Mouse (Mus musculus): Measurements from ENCODE around the gene Yeats2. TPM values are rescaled to one million over a fixed set of nuclear protein-coding genes. Genes with fewer than 3 reads are reported as not detected.

Yeats2 gene
- total RNA-seq, 2 experiments from 2014 or later = 5.7 to 6.9 TPM

DNA sequence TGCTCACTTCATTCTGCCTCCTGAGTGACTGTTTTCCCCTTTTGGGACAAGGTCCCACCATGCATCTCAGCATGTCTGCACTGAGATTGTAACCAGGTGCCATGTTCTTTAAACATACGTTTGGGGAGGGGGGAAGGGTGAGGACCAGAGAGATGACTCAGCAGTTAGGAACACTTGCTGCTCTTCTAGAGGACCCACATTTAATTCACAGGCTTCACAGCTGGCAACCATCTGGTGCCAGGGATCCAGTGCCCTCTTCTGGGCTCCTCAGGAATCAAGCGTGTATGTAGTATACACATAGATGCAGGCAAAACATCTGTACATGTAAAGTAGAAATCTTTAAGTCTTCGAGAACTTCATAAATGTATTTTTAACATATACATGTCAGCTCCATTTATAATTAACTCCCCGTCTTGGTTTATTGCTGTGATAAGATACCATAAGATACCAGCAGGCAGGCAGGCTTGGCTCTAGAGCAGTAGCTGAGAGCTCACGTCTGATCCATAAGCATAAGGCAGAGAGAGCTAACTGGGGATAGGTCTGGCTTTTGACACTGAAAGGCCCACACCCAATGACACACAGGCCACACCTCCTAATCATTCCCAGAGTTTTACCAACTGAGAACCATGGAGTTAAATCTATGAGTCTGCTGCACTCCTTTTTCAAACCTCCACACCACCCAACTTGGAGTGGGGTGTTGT, 58.8 kb downstream of the Yeats2 start:
- no peak overlapping the region for H3K27ac ChIP-seq
- intact Hi-C loops (cut with DNase I) = no loop called here
- H3K4me3 ChIP-seq = no peak overlapping the region
- DNase-seq = no peak
- TF ChIP-seq CTCF (IDR thresholded peaks at IDR 0.05) = no peak

DNA sequence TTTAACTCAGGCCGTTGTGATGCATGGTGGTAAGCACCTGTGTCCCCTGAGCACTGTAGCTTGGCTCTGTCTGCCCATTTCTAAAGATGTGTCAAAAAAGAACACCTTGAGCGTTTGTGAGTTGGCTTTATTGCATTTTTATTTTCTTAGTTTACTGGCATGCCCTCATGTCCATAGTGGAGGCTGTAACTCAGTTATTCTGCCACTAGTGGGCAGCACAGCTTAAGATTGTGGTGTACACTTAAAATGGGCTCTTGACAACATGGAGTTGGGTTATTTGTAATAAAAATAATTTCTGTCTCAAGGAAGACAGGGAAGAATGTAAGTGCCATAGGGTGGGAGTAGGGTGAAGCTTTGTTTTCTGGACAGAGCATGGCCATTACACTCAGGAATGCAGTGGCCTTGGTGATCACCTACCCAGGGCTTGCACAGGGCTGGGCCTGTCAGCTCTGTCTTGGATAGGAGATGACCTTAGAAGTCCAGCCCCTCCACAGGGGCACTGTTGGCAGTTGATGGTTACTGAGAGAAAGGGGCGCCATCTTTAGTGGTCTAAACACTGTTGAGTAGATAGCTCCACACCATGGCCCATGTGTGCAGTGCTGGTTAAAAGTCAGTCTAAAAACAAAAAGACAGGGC, 72.8 kb downstream of the Yeats2 start:
- H3K27ac ChIP-seq = no peak overlapping the region
- DNase-seq = peak; percentile 51
- peak; percentile 82 for TF ChIP-seq CTCF (IDR thresholded peaks at IDR 0.05)
- no peak overlapping the region for H3K4me3 ChIP-seq
- intact Hi-C loops (cut with DNase I) = loop anchor here (1.0 to 5.0 kb wide), 2 partner anchors 89 to 269 kb away; partner anchors contain the start of gene Parl

DNA sequence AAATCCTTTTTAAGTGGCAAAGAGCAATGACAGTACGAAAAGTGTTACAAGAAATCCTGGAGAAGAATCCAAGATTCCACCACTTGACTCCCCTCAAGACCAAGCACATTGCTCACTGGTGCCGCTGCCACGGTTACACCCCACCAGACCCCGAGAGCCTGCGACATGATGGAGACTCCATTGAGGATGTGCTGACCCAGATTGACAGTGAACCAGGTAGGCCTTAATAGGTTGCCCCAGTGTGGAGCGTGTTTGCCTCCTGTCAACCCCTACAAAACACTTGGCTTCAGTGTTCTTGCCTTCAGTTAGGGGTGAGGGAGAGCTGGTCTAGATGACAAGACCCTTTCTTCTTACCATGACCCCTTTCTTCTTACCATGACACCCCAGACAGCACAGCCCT, 81.9 kb downstream of the Yeats2 start:
- intact Hi-C loops (cut with DNase I) = no loop called here
- Histone ChIP-seq H3K4me3 (no peak overlapping the region), H3K27ac (no peak overlapping the region)
- no peak for DNase-seq
- TF ChIP-seq CTCF (IDR thresholded peaks at IDR 0.05) = no peak

DNA sequence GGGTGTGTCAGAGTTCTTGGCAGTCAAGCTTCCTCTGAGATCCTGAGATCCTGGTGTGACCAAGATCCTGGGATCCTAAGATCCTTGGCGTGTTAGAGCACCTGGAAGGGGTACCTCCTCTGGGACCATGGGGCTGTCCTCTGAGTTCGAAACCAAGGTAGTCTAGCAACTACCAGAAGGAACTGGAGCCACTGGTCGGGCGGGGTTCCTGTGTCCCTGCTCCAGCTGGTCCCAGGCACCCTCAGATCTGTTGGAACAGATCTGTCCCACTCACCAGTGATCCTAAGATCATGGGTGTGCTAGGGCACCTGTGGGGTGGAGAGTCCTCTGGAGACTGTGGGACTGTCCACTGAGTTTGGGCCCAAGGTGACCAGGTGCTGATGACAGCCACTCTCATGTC, 85.8 kb downstream of the Yeats2 start:
- no peak overlapping the region for H3K4me3 ChIP-seq
- H3K27ac ChIP-seq = no peak overlapping the region
- DNase-seq = no peak
- intact Hi-C loops (cut with DNase I) = no loop called here
- TF ChIP-seq CTCF (IDR thresholded peaks at IDR 0.05) = no peak

DNA sequence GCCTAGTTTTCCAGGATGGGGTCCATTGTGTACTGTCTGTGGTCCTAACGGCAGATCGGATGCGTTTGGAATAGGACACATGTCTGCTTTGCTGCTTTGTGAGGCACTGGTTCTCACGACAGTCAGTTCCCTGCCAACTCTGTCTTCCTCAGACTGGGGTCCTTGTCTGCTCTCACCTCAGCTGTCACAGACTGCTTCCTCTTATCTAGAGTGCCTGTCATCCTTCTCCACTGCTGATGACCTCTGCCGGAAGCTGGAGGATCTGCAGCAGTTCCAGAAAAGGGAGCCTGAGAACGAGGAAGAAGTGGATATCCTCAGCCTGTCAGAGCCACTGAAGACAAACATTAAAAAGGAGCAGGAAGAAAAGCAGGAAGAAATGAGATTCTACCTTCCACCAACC, 86.6 kb downstream of the Yeats2 start:
- TF ChIP-seq CTCF (IDR thresholded peaks at IDR 0.05) = 0 out of 2 replicates have a peak, but pooled peaks have one; percentile 9
- intact Hi-C loops (cut with DNase I) = no loop called here
- no peak for DNase-seq
- no peak overlapping the region for H3K27ac ChIP-seq
- no peak overlapping the region for H3K4me3 ChIP-seq

DNA sequence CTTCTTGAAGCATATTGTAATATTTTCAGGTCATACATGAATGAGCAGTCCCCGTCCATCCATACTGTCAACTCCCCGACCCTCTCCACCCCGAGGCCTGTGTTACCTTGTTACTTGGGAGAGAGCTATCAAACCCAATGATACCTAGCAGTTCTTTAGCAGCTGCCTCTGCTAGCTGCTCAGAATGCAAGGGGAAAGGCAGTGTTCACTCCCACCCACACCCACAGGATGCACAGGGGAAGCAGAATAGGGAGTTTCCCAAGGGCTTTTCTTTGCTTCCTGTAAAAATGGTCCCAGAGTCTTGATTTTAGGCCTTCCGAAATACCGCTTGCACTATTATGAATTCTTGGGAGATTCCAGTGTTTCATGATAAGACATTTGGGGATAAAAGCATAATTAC, 87.3 kb downstream of the Yeats2 start:
- no peak overlapping the region for H3K27ac ChIP-seq
- no peak for DNase-seq
- no peak for TF ChIP-seq CTCF (IDR thresholded peaks at IDR 0.05)
- no peak overlapping the region for H3K4me3 ChIP-seq
- intact Hi-C loops (cut with DNase I) = no loop called here

DNA sequence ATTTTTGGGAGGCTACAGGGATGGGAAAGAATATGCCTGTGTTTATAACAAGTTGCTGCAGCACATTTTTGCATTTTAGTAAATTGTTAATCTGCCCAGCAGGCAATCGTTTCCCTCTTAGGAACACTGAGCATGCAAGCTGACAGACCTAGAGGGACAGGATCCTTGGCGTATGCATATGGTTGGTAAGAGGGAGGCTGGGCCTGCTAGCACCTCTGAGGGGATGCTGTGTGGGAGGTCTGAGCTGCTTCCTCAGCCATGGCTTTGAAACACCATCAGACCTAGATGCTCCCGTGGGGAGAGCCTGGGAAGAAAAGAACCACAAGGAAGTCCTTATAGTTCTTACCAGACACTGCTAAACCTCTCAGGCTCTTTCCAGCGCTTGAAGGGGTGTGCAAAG, 93.5 kb downstream of the Yeats2 start:
- H3K4me3 ChIP-seq = no peak overlapping the region
- no peak overlapping the region for H3K27ac ChIP-seq
- TF ChIP-seq CTCF (IDR thresholded peaks at IDR 0.05) = no peak
- intact Hi-C loops (cut with DNase I) = no loop called here
- no peak for DNase-seq

DNA sequence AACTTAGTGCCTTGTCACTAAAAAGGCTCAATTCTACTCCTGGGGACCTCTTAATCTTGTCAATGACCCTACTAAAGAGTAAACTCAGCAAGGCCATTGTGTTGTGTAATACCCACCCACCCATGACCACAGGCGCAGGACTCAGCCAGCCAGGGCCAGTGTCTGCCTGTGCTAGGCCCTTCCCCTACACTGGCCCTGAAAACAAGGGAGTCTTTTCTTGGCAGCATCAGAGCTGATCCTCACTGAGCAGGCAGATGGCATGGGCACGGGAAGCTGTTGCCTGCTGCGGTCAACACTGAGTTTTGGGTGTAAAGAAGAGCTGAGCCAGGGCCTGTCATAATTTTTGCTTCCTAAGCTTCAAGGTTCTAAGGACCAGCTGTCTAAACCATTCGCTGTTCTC, 96.6 kb downstream of the Yeats2 start:
- no peak overlapping the region for H3K4me3 ChIP-seq
- no peak overlapping the region for H3K27ac ChIP-seq
- no peak for DNase-seq
- intact Hi-C loops (cut with DNase I) = no loop called here
- no peak for TF ChIP-seq CTCF (IDR thresholded peaks at IDR 0.05)

DNA sequence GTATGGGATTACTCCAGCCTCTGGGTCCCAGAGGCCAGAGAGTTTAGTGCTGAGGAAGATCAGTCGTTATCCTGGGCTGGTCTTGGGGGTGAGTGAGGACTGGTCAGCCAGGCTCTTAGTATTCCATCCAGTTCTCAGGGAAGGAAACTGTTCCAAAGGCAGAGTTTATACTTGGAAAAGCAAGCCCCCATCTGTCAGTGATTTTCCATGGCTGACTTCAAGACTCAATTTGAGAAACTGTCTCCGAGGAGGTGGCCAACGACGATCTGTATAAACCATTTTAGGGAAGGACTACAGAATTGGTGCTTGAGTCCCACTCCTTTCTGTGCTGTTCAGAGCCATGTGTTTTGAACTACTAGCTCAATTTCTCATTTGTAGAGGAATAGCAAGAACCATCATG, 97.8 kb downstream of the Yeats2 start:
- no peak overlapping the region for H3K4me3 ChIP-seq
- intact Hi-C loops (cut with DNase I) = no loop called here
- no peak for DNase-seq
- no peak for TF ChIP-seq CTCF (IDR thresholded peaks at IDR 0.05)
- no peak overlapping the region for H3K27ac ChIP-seq

DNA sequence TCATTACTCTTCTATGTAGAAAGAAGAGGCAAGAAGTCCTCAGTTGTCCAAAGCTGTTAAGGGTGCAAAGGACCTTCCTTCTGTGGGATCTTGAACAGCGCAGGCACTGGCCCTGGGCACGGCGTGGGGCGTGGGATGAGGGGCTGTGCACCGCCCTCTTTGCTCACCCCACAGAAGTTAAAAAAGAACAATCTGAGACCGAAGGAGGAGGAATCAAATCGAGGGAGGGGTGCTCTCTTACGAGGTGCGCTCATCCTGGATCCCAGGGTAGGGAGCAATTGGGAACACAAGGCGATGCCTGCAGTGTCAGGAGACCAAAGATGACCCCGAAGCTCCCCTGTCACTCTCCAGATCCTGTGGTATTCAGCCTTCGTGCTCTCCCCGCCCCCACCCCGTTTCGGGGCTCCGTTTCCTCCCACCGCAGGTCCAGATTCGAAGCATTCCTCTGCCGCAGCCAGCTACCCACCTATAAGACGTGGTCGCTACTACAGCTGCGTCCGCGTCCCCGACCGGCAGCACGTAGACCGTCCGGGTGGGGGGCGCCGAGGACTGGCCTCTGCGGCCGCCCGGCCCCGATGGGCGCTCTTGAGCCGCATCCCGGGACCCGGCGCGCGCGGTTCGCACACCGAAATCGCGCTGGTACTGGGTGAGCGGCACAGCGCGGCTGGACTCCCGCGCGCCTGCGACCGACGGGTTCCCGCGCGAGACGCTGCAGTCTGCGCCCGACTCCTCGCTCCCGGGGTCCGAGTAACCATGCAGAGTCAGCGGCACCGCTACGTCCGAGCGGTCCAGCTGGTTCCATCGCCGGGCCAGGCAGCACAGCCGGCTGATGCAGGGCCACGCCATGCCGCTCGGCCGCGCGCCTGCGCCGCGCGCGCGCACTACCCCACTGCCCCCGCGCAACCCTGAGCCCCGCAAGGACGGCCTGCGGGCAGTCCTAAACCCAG, 99.9 kb downstream of the Yeats2 start, which contains the start of gene Map6d1:
Gene Map6d1 (minus strand): TSS at position 891 of the 947 bp plus-strand sequence.
- peak; percentile 51 for DNase-seq
- Histone ChIP-seq H3K27ac (peak within 1 kb of the TSS; percentile 53), H3K4me3 (peak within 1 kb of the TSS; percentile 88)
- TF ChIP-seq CTCF (IDR thresholded peaks at IDR 0.05) = no peak
- intact Hi-C loops (cut with DNase I) = loop anchor here (5.0 kb wide), 1 partner anchor 37 kb away; no protein-coding TSS in a partner anchor

DNA sequence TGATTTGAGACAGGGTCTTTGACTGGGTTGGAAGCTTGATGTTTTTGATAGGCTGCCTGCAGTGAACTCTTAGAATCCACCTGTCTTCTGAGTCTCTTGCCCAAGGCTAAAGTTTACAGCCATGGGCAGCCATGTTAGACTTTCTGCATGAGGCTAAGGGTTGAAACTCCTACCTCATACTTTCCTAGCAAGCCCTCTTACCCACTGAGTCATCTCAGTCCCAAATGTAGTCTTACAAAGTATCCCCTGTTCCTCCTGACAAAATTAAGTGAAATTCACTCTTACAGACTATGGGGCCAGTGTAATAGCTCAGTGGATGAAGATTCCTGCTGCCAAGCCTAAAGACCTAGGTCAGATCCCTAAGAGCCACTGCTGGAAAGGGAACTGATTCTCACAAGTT, 106.2 kb downstream of the Yeats2 start:
- Histone ChIP-seq H3K27ac (no peak overlapping the region), H3K4me3 (no peak overlapping the region)
- intact Hi-C loops (cut with DNase I) = no loop called here
- TF ChIP-seq CTCF (IDR thresholded peaks at IDR 0.05) = no peak
- no peak for DNase-seq

DNA sequence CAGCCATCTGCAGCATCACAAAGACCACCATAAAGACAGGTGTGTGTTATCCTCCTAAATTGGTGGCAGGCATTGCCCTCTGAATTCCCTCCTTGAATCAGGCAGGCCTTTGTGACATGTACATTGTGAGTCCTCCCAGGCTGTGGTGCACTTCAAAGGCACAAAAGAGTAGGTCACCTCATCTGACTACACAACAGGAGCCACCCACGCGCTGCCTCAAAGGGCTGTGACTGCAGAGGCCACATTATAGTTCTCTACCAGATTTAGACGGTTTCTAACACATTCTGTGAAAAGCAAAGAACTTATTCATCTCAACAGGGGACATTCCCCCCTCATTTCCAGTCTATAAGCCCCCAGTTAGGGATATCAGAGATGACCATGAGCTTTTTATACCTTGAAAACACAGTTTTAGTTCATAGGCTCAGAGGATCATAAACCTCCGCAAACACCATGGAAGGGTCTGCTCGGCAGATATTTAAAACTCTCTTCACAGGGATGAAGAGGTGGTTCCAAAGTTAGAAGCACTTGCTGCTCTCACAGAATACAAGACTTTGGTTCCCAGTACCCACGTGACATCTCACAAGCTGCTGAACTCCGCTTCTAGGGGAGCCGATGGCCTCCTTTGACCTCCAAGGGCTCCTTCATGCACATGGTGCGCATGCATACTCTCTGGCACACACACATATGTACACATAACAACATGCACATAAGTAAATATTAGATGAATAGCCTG, 107.7 kb downstream of the Yeats2 start:
- no peak for DNase-seq
- TF ChIP-seq CTCF (IDR thresholded peaks at IDR 0.05) = no peak
- no peak overlapping the region for H3K4me3 ChIP-seq
- H3K27ac ChIP-seq = no peak overlapping the region
- intact Hi-C loops (cut with DNase I) = no loop called here

All from gastrocnemius, adult 2 months (tissue).